Mouse (Mus musculus): ENCODE data around the gene Cntln. TPM values are rescaled to one million over a fixed set of nuclear protein-coding genes. Genes with fewer than 3 reads are reported as not detected.

The Cntln gene
- total RNA-seq, 2 experiments from 2014 or later: 7.3 to 7.5 TPM

Other genes starting within 250 kb of the Cntln start
- 1 to 10 TPM; 2.4 to 3.0 TPM for gene Bnc2, start 209.0 kb upstream of the Cntln start, total RNA-seq (2021)

Data from left cerebral cortex, postnatal 14 days (tissue).